Mouse (Mus musculus) heart, postnatal 4 days (tissue): ENCODE measurements at regions not wholly inside any gene's neighbourhood (a gene's known extent, or its start where the extent isn't known, plus 50 kb on each side); places are given as distances from the start of the nearest gene placed in this dataset.

Experiments
- DNase-seq: peaks from one replicate; pipeline ENCODE4 v3.0.0; 2021

DNA sequence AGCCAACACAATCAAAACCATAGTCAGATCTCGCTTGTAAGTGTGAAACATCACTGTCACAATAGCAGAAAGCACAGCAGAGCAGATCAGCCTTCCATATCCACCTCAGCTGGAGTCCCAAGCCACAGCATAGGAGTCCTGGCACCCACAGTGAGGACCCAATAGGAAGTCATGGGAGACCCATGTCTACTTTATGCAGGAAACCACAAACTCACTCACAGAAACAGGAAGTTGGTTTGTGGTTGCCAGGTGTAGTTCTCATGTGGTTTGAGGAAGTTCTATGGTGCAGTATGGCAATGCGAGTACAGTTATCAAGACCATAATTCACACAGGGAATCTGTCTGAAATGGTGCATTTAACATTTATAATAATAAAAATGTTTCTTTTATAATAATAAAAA, 77.6 kb upstream of the Kctd3 start:
- DNase-seq: no peak

DNA sequence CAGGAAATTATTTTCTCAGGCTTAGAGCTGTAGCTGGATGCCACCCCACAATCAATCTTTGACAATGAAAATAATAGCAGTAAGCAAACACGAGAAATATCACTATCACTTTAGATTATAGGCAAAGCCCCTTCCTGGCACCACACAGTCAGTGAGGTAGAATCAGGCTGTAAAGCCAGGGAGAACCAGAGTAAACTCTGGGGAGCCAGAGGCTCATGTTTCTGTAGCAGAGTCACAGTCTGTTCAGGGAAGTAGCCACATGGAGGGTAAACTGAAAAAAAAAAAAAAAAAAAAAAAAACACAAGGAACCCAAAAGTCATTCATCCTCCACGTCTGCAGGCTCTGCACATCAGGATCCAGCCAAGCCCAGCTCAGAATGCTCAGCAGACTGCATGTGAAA, 73.6 kb upstream of the Kctd3 start:
- DNase-seq: no peak

DNA sequence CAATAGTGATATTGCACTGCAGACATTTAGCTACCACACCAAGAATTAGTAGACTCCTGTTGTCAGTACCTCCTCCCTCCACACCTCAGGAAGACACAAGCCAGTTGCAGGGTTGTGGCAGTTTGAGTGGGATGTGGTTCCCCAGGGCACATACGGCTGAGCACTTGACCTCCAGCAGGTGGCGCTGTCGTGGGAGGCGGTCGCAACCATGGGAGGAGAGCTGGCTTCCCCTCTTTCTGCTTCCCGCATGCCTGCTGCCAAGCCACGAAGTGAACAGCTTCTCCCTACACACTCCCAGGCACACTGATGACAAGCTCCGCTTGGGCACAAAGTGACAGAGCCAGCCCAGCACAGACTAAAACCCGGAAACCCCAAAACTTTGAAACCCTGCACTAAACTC, 73.2 kb upstream of the Kctd3 start:
- peak; percentile 79 for DNase-seq

DNA sequence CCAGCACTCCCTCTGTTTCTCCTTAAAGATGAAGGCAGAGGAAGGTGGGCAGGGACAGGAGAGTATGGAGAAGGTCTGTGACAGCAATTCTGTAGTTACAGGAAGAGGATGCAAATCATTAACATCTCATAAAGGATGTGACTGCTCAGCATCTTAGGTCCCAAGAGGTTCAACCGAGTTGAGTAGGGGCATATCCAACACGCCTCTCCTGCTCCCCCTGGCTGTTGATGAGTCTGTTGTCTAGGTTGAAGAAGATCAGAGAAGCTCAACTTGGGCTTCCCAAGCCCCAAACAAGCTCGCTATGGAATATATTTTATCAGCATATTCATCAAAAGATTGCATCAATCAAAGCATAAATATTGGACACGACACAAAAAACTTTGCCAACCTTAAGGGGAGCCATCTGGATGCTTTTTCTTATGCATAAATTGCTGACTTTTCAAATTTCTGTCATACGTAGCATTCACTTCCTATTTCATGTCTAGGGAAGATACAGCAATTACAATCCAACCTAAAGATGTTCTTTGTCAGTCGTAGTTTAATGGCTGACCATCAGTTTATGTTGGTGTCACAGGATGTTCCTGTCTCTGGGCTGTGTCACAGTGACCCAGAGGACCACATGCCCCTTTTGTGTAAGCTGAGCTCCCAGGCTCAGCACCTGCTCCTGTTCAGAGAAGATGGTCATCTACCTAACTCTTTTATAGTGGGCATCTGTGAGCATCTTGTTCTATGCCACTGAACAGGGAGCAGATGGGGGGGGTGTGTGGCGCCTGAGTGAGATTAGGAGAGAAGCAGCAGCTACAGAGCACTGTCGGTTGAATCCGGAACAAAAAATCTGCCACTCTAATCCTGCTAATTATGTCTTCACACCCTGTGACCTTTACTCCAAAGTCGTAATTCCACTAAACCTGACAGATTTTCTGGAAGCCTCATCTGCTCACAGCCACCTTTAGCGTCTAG, 72.1 kb upstream of the Kctd3 start:
- no peak for DNase-seq

DNA sequence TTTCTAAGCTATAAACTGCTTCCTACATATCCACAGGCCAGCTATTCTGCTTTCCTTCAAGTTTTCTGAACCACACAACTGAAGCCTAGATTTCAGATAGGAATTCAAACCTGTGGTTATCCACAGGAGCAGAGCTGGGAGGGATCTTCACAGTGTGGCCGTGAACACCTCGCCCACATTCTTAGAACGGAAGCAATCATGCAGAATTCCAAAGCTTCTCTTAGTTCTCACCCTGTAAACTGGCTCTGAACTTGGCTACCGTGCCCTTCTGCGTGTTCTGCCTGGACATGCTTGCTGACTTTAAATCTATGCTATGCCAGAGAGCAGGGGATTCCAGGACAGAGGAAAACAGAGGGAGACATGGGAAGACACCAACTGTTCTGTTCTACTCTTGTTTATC, 70.2 kb upstream of the Kctd3 start:
- DNase-seq: no peak

DNA sequence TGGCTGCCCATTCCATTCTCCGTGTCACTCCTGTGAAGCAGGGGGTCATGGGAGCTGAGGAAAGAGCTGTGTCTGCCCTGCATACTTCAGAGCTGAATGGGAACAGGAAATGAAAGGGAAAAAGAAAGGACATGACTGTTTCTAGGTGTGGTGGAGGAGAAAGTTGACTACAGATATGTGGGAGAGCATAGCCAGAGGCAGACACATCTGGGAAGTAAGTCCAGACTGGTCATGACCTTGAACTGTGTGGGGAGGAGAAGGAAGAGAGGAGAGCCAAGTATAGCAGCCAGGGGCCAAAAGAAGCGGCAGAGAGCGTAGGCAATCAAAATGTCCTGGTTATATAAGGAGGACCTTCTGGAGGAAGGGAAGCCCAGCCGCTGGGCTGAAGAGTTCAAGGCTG, 68.6 kb upstream of the Kctd3 start:
- peak; percentile 13 for DNase-seq

DNA sequence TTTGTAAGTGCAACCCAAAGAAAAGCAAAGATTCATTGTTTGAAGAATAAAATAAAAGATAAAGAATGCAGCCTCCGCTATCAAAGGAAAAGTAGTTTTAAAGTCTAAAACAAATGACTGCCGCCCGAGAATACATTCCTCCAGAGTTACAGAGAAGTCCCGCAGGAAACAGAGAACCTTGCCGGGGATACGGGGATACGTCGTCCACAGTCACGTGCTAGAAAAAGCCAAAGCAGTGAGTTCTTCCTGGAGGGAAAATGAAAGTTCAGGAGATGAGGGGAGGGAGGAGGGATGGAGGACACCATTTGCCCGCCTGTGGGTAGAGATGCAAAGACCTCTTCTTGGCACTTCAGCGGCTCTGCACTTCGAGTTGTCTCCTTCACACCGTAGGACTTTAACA, 68.0 kb upstream of the Kctd3 start:
- peak; percentile 21 for DNase-seq

DNA sequence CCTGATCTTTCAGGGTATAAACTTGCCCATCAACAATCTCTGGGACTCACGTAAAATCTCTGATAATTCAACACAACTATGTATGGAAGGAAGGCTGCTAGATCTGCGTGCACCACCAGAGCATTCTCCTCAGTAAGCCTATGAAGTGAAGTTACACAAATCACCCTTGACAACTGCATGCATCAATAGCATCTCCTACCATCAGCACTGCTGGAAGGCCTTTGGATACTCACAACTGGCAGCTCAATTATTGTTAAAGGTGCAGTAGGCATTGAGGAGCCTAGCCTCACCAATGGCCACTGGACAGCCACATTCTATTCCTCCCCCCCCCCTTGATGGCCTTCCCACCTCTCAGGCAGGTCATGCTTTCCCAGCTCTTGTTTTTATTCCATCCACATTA, 64.9 kb upstream of the Kctd3 start:
- DNase-seq: no peak

DNA sequence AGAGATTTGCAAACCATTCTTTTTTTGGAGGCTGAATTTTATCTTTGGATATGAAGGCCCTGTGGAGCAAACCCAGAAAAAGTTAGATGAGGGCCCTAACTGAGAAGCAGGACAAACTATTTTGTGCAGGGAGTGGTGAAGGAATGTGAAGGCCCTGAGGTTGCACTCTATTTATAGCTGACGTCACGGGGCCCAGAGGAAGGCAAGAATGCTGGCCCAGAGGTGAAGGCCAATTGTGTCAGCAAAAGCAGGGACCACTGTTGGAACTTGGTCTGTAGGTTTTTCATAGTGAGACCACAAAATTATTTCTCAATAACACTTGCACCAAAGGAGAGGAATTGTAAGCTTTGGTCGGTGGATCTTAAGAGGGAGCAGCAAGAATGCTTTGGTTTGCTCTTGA, 60.6 kb upstream of the Kctd3 start:
- peak; percentile 12 for DNase-seq

DNA sequence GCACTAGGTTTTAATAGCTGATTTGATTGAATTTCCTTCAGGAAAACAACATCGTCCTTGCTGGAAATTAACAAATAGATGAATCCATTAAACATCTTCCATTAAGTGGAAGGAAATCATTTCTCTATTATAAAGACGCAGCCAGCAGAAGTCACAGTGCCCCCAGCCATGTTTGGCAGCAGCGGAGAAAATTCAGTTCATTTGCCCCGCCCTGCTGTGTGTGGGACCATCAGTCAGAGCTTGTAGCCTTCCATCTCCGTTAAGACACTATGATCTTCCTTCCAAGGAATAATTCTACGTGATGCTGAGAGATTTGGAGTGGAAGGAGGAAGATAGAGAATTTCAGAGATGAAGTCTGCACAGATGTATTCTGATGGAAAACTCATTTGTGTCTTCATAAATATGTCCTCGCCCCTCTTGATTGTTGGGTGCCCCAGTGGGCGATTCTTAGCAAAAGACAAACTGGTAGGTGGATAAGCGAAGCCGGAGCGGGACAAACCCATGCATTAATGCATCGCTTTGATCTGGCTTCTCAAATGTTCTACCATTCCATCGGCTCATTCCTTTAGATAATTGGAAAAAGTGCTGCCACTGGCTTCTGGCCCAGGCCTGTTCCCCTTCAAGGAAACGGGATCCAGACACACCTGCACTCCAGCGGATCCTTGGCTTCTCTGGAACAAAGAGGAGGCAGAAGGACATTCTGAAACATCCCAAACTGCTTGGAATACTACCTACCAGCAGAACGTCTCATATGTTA, 59.7 kb upstream of the Kctd3 start:
- no peak for DNase-seq

DNA sequence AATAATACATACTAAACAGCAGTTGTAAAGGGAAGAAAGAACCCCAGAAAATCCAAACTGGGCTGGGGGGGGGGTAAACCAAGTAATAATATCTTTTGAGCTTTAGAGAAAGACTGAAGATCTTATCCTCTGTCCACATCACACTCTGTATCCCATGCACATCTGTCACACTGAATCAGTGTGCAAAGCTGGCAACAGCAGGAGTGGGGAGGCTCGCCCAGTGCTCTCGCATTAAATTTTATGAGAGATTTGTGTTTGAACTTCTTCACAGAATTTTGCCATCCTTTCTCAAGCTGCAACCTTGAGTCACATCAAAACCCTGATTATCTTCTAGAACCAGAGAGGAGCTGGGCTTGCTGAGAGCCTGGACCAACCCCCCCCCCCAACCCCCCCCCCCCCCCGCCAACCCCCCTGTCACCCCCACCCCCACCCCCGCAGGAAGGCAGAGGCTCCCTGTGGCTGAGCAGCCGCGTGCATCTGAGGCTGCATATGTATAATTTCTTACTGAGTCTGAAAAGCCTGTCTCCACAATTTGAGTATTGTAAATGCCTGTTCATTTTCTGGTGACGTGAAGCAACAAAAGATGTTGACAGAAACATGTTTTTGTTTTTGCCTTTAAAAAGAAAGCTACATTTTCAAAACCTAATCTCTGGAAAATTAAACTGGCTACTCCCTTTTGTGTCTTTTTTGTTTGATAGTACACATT, 59.0 kb upstream of the Kctd3 start:
- DNase-seq: no peak

DNA sequence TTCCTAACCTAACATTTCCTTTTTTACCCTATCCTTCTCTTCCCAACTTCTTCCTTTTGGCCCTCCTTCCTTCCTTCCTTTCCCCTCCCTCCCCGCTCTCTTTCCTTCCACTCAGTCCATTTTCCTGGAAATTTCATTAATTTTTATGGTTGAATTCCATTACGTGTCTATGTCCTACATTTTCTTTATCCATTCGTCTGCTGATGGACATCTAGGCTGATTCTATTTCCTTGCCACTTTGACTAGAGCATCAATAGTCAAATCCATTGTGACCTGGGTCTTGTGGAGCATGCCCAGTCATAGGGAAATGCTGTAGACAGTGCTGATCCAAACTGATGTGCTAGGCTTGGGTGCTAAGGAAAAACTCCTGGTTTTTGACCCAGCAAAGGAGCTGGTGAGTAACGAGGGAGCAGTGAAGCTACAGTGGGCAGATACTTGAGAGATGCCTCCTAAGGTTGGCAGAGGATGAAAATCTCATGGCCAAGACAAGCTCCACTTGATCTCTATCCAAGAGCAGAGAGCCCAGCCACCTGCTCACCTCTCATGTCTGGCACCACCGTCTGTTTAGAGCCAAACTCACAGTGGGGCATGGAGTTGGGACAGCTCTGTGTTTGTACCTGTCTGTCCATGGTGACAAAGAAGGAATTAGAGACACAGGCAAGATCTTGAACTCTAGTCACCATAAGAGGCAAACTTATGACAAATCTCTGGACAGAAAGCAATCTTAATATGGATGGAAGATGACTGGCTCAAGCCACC, 57.7 kb upstream of the Kctd3 start:
- no peak for DNase-seq

DNA sequence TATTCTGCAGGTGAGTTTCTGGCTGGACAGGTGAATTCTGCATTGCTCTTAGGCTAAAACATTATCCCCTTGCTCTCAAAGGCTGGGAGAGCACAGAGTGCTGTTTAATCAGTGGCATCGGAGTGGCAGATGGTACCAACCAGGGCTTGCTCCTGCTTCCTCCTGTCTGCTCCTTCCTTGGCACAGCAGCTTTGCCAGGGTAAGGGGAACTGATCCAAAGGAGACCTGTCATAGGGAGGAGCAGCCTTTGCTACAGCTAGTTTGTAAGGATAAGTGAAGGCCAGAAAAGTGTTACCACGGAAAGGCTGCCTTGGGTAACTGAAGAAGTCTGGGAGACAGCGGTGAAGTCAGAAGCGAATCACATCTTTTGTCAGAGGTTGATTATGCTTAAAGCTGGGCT, 57.0 kb upstream of the Kctd3 start:
- DNase-seq: no peak

DNA sequence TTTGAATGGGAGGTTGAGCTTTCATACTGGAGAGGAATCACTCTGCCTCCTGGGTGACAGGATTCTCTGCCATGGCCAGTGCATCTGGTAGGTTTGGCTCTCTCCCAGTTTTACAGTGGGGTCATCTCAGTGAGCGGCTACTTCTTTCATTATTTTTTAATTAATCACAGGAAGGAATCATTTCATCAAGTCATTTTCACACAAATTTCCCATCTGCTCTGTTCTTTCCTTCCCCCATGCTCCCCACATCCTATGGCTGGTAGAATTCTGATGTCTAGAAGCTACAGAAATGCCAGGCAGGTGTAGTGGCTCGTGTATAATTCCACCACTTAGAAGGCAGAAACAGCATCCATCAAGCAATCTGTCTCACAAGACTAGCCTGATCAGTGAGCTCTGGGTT, 56.1 kb upstream of the Kctd3 start:
- DNase-seq: no peak

DNA sequence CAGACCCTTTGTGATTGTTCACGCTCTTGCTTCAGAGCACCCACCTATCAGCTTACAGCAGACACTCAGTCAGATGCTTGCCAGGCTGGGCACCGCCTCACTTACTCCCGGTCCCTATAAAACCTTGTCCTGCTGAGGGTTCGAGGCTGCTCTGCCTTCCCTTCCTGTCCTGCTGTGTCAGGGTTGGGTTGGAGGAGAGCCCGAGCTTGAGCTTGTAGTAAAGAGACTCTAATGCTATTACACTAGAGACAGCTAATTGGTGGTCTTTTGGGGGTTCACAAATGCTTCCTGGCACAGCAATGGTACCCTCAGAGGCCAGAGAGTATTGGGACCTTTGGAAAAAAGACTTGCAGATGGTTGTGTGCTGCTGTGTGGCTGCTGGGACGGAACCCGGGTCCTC, 55.6 kb upstream of the Kctd3 start:
- no peak for DNase-seq
